Mouse (Mus musculus) midbrain, embryonic 10.5 days (tissue): ENCODE results near the gene D630003M21Rik. TPM values are rescaled to one million over a fixed set of nuclear protein-coding genes. Genes with fewer than 3 reads are reported as not detected.

Experiments
- DNase-seq: peaks from one replicate; pipeline ENCODE4 v3.0.0-alpha.2; 2017; ENCODE audit warnings: low spot score
- H3K27ac ChIP-seq: fragments of 300-500 bp; sonication (generic); replicated peaks from 2 replicates; pipeline ENCODE4 v1.5.1; 2016; ENCODE audit warnings: mild to moderate bottlenecking
- H3K27me3 ChIP-seq: fragments of 300-500 bp; sonication (generic); 2 replicates; pipeline ENCODE4 v1.6.1; 2016; ENCODE audit warnings: low read depth, mild to moderate bottlenecking; ENCODE audit not compliant: poor library complexity, severe bottlenecking
- H3K36me3 ChIP-seq: fragments of 300-500 bp; sonication (generic); 2 replicates; pipeline ENCODE4 v1.6.1; 2016; ENCODE audit warnings: mild to moderate bottlenecking, moderate library complexity
- H3K4me1 ChIP-seq: fragments of 300-500 bp; sonication (generic); 2 replicates; pipeline ENCODE4 v1.6.1; 2016
- H3K4me3 ChIP-seq: fragments of 300-500 bp; sonication (generic); 2 replicates; pipeline ENCODE4 v1.5.1; 2016; ENCODE audit warnings: mild to moderate bottlenecking, moderate library complexity
- H3K9me3 ChIP-seq: fragments of 300-500 bp; sonication (generic); replicated peaks from 2 replicates; pipeline ENCODE4 v1.6.1; 2016; ENCODE audit warnings: mild to moderate bottlenecking
- WGBS: fragments of 180-500 bp; shearing (Covaris S2); methylation state at CpG from one replicate; pipeline ENCODE4 v1.1.7; 2016; 5-methylcytosine and 5-hydroxymethylcytosine counted together
- polyA plus RNA-seq: library from polyadenylated mRNA; unstranded; fragments of >200 nt; fragmentation: Nextera tagmentation; extraction: Ambion mirVana; gene quantifications from 2 replicates; pipeline ENCODE4 v1.2.1, GENCODE M21; 2016

The D630003M21Rik gene
- 2.3 and 3.1 TPM in 2 replicates for polyA plus RNA-seq

DNA sequence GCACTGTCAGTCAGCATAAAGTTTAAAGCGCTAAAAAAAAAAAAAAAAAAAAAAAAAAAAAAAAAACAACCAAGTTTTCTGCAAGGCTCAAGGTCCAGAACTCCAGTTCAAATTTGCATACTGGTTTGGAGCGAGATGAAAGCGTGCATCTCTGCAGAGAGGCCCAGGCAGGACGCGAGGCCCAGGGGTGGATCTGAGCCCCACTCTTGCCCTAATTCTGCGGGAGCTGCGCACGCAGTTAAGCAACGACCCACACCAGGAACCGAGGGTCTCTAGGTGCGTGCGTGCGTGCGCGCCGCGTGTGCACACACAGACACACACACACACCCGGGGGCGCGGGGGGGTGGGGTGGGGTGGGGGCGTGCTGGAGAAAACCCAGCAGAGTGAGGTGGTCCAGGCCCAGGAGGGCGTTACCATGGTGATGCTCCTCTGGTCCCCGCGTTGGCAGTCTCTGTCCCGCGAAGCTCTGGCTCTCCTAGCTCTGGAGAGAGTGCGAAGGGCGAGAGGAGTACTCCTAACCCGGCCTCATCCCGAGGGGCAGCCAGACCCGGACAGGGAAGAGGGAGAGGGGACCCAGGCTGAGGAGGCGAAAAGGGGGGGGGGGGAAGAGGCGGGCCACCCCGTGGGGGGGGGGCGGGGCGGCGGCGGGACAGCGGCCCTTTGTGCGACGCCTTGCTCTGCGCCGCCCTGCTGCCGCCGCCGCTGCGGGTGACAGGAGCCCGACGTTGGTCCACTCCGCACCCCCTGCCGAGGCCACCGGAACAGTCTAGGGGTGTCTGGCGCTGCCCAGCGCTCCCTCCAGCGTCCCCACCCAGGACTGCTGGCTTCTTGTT, at the start of gene D630003M21Rik:
Gene D630003M21Rik (minus strand): TSS at position 553 of the 833 bp plus-strand sequence.
- Histone ChIP-seq H3K27me3 (peaks cover 27% of the 10 kb centered on the region), H3K4me1 (peaks cover 47% of the 10 kb centered on the region), H3K4me3 (peak within 1 kb of the TSS; percentile 60), H3K27ac (peak within 1 kb of the TSS; percentile 83), H3K9me3 (no peaks in the 10 kb centered on the region), H3K36me3 (no peaks in the 10 kb centered on the region)
- under 1% methylated on average over 46 of the region's 55 CpGs for WGBS
- peak; percentile 75 for DNase-seq

DNA sequence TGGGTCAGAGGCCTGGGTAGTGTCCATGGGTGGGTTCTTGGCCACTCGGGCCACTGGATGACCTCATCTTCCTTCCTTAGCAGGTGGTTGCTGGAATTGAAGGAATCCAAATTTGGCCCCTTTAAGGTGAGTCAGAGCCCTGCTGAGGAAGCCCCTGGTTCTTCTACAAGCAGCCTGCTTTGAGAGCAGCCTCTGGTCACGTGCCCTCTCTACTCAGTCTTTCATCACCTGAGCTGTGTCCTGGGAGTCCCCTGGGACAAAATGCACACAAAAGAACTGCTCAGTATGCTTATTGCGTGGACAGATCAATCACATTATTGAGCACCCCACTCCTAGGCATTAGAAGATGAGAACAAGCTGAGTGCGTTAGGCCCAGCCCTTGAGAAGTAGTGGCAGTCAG, 47.9 kb upstream of the D630003M21Rik start:
- Histone ChIP-seq H3K27ac (no peak overlapping the region), H3K9me3 (no peaks in the 10 kb centered on the region), H3K4me3 (no peak overlapping the region), H3K4me1 (peaks cover 45% of the 10 kb centered on the region), H3K27me3 (no peaks in the 10 kb centered on the region; the same call in 1 of the 2 replicates), H3K36me3 (no peaks in the 10 kb centered on the region)
- DNase-seq, result no peak
- 88% methylated on average over 4 of the region's 4 CpGs for WGBS

DNA sequence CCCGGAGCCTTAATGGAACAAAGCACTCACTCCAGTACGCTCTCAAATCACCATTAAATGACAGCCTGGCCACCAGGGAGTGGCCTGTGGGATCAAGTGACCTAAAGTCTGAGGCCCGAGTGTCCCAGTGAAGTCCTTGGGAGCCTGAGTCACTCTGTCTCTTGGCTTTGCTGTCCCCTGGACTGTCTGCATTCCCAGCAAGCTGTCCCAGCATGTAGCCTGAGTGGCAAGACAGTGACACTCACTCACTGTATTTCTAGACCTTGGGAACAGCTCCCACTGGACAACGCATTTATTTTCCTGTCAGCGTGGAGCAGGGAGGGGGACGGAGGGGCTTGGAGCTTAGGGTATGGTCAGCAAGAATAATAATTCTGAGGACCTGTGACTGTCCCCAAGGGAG, 47.4 kb upstream of the D630003M21Rik start:
- 80% methylated on average over 6 of the region's 6 CpGs for WGBS
- Histone ChIP-seq H3K9me3 (no peaks in the 10 kb centered on the region), H3K4me1 (peaks cover 41% of the 10 kb centered on the region), H3K27me3 (no peaks in the 10 kb centered on the region), H3K27ac (no peak overlapping the region), H3K4me3 (no peak overlapping the region), H3K36me3 (no peaks in the 10 kb centered on the region)
- DNase-seq, result no peak

DNA sequence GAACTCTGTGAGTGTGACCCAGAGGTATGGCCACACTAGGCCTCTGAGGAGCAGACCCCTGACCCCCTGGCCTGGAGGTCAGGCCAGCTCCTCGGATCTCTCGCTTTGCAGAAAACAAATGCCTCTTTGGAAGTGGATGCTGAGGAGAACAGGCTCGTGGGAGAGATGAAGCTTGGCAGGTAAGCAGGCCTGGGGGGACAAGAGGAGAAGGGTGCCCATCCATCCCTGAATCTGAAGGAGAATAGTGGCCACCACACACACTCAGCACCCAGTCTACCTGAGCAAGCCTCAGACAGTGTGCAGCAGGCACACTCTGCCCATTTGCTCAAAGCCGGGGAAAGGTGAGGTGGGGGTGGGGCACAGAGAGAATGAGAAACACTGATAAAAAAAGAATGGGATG, 46.8 kb upstream of the D630003M21Rik start:
- no peak overlapping the region for H3K27ac ChIP-seq
- H3K9me3 ChIP-seq, result no peaks in the 10 kb centered on the region
- H3K36me3 ChIP-seq, result no peaks in the 10 kb centered on the region
- H3K27me3 ChIP-seq, result no peaks in the 10 kb centered on the region
- H3K4me3 ChIP-seq, result no peak overlapping the region
- DNase-seq, result no peak
- H3K4me1 ChIP-seq, result peaks cover 40% of the 10 kb centered on the region
- 64% methylated on average over 4 of the region's 4 CpGs for WGBS

DNA sequence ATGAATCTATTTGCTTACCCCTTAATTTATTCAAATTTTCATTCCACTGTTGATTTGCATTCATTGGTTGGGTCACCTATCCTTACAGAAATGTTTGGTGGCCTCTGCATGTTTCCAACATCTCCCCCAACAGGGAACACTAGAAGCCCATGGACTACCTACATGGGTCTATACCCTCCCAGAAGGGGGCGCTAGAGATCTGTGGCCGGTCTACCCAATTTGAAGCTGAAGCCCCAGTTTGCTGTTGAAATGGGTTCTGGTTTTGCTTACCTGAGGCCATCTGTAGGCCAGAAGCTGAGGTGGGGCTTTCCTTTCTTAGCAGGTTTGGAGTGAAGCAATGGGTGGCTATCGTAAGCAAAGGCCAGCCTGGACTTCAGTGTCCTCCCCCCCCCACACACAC, 46.3 kb upstream of the D630003M21Rik start:
- H3K36me3 ChIP-seq, result no peaks in the 10 kb centered on the region

DNA sequence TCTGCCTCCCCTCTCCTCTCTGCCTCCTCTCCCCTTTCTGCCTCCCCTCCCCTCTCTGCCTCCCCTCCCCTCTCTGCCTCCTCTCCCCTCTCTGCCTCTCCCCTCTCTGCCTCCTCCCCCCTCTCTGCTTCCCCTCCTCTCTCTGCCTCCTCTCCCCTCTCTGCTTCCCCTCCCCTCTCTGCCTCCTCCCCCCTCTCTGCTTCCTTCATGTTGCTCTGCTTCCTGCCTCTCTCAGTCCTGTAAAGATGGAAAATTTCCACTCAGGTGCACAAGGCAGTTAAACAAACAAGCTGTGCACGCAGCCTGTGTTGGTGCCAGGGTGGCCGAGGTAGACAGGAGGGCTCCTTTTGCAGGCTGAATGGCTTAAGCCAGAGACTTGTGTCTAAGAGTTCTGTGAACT, 44.6 kb upstream of the D630003M21Rik start:
- 23% methylated on average over 2 of the region's 2 CpGs for WGBS
- Histone ChIP-seq H3K4me3 (no peak overlapping the region), H3K9me3 (no peaks in the 10 kb centered on the region), H3K27me3 (no peaks in the 10 kb centered on the region), H3K36me3 (no peaks in the 10 kb centered on the region), H3K4me1 (peaks cover 40% of the 10 kb centered on the region), H3K27ac (peak overlapping the region; percentile 53; the same call in 1 of the 2 replicates)
- no peak for DNase-seq

More for the DNA sequence above, 46.3 kb upstream of the D630003M21Rik start:
- H3K9me3 ChIP-seq, result no peaks in the 10 kb centered on the region
- H3K4me3 ChIP-seq, result no peak overlapping the region
- 95% methylated on average over 3 of the region's 3 CpGs for WGBS
- no peak for DNase-seq
- H3K27me3 ChIP-seq, result no peaks in the 10 kb centered on the region
- H3K4me1 ChIP-seq, result peaks cover 40% of the 10 kb centered on the region
- no peak overlapping the region for H3K27ac ChIP-seq

DNA sequence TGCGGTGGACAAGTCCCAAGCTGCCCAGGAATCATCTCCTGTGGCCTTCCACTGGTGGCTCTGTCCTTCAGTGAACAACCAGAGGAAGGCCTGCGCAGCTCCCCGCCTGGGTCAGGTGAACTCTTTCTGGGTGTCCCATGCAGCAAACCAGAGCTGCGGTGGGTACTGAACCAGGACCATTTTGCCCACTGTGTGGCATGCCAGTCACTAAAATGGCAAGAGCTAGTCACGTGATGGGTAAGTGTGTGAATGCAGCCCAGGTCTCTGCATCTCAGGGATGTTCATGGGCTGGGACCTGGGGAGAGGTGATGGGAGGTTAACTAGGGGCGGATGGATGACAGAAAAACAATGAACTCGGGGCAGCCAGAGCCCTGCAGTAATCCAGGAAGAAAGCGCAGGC, 41.0 kb upstream of the D630003M21Rik start:
- Histone ChIP-seq H3K36me3 (no peaks in the 10 kb centered on the region), H3K27me3 (no peaks in the 10 kb centered on the region), H3K4me1 (peaks cover 20% of the 10 kb centered on the region), H3K27ac (no peak overlapping the region), H3K4me3 (no peak overlapping the region), H3K9me3 (no peaks in the 10 kb centered on the region)
- WGBS, result 80% methylated on average over 8 of the region's 8 CpGs
- DNase-seq, result no peak

DNA sequence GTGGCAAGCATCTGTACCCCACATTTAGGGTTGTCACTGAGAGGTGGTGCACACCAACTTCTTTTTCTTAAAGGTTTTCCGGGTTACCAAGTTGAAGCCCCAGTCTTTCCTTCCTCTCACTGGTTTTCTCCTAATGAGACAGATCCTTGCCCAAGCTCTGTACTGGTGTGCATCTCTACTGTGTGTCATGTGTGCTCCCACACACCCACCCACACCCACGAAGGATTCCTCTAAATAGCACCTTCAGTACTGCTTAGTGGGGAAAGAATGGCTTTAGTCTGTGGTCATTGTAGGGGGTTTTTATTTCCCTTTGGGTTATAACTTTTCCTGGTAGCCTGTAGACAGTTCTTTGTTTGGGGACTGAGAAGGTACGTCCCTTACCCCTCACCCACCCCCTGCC, 35.9 kb upstream of the D630003M21Rik start:
- no peak for DNase-seq
- H3K4me1 ChIP-seq, result 0 out of 2 replicates have a peak, but pooled peaks cover 3% of the 10 kb centered on the region
- H3K36me3 ChIP-seq, result no peaks in the 10 kb centered on the region
- no peak overlapping the region for H3K27ac ChIP-seq
- no peaks in the 10 kb centered on the region for H3K9me3 ChIP-seq
- no peaks in the 10 kb centered on the region; the same call in 1 of the 2 replicates for H3K27me3 ChIP-seq
- WGBS, result 78% methylated on average over 3 of the region's 3 CpGs
- H3K4me3 ChIP-seq, result no peak overlapping the region

DNA sequence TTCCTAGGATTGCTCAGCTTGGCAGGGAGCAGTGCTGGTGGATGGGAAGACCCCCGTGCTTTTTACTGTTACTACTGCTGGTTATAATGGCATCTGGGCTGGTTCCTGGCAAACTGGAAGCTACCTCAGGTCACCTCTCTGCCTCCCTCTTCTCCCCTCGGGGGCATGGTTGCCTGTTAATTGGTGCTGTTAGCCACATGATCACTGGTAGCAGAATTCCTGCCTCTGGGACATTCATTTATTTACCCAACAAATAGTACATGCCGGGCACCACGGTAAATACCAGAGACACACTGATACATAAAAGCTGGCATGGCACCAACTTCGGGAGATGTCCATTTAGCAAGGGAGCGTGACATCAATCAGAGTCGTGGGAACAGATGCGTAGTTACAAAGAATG, 30.5 kb upstream of the D630003M21Rik start:
- 80% methylated on average over 8 of the region's 8 CpGs for WGBS
- no peak for DNase-seq
- Histone ChIP-seq H3K9me3 (no peaks in the 10 kb centered on the region), H3K4me1 (peaks cover 36% of the 10 kb centered on the region), H3K27ac (no peak overlapping the region), H3K36me3 (no peaks in the 10 kb centered on the region), H3K4me3 (no peak overlapping the region), H3K27me3 (peaks cover 13% of the 10 kb centered on the region)

DNA sequence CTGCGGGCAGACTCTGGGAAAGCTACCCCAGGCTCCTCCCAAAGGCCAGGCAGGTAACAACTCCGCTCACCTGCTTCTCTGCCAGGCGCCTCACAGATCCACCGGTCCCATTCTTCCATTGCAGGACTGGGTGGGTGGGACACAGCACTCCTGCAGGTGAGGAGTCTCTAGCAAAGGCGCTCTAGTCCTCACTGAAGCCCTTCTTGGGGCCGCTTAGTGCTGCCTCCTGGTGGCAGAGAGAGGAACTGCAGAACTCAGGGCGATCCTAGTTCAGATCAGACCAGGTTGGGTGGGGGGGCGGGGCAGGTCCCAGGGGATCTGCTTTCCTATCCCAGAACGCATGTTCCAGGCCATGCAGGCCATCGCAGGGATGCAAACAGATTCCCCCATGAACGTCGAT, 29.8 kb upstream of the D630003M21Rik start:
- 11% methylated on average over 12 of the region's 12 CpGs for WGBS
- DNase-seq, result peak; percentile 78
- Histone ChIP-seq H3K27ac (no peak overlapping the region), H3K4me1 (peaks cover 36% of the 10 kb centered on the region), H3K36me3 (no peaks in the 10 kb centered on the region), H3K27me3 (peaks cover 13% of the 10 kb centered on the region), H3K9me3 (no peaks in the 10 kb centered on the region), H3K4me3 (no peak overlapping the region)

DNA sequence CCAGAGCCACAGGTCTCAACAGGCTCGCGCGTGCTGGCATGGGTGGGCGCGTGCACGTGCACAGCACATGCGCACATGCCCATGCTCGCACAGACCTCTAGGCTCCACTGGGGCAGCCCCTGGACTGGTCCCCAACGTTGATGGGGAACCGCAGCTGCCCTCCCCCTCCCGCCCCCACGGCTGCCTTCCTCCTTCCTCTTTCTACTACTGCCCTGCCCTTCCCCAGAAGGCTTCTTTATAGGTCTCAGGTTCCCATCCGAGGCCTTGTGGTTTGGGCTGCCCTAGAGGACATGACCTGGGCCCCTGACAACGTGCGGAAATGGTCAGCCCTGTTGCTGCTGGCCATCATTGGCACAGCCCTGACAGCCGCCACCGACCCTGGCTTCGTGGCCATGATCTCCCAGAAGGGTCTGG, 29.0 kb upstream of the D630003M21Rik start, which contains the start of gene Bpi:
Gene Bpi (plus strand): TSS at position 90 of the 414 bp plus-strand sequence.
- 75% methylated on average over 18 of the region's 18 CpGs for WGBS
- H3K4me1 ChIP-seq, result peaks cover 34% of the 10 kb centered on the region
- no peak for DNase-seq
- H3K9me3 ChIP-seq, result no peaks in the 10 kb centered on the region
- peak within 1 kb of the TSS; percentile 24 for H3K27ac ChIP-seq
- H3K4me3 ChIP-seq, result no peak within 1 kb of the TSS; the same call in 1 of the 2 replicates
- H3K36me3 ChIP-seq, result no peaks in the 10 kb centered on the region
- peaks cover 13% of the 10 kb centered on the region for H3K27me3 ChIP-seq

DNA sequence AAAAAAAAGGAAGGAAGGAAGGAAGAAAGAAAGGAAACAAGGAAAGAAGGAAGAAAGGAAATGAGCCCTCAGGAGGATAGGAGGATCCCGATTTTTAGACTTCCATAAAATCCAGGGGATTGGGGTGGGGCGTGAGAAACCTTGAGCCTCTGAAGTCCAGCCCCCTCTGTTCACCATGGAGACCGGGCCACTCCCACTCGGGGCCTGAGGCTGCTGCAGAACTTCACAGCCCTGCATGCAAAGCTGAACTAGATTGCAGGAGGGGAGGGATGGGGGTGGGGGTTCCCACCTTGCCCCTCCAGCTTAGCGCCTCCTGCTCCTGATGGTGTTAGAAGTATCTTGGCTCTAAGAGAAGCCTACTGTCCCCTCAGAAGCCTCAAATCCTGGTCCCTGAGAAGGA, 27.9 kb upstream of the D630003M21Rik start:
- Histone ChIP-seq H3K9me3 (no peaks in the 10 kb centered on the region), H3K27ac (peak overlapping the region; percentile 24; the same call in 1 of the 2 replicates), H3K27me3 (peaks cover 13% of the 10 kb centered on the region), H3K4me1 (peaks cover 40% of the 10 kb centered on the region), H3K4me3 (no peak overlapping the region; the same call in 1 of the 2 replicates), H3K36me3 (no peaks in the 10 kb centered on the region)
- WGBS, result 30% methylated on average over 5 of the region's 5 CpGs
- DNase-seq, result peak; percentile 50

DNA sequence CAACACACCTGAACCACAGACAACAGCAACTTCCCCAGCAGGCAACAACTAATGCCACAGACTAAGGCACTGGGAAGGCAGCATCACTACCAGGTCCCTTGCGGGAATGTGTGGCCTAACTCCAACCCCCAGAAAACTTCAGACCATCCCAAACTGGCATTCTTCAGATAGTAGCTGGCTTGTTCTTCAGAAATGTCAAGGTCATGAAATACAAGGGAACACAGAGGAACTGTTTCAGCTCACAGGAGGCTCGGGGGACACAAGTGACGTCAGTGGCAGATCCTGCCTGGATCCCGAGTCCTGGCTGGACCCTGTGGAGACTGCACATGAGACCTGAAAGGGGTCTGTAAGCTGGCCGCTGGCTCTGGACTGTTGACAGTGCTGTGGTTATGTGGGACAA, 24.8 kb upstream of the D630003M21Rik start:
- Histone ChIP-seq H3K4me1 (peaks cover 41% of the 10 kb centered on the region), H3K4me3 (no peak overlapping the region), H3K27me3 (peaks cover 13% of the 10 kb centered on the region), H3K9me3 (no peaks in the 10 kb centered on the region), H3K36me3 (no peaks in the 10 kb centered on the region), H3K27ac (no peak overlapping the region)
- DNase-seq, result no peak
- WGBS, result 82% methylated on average over 5 of the region's 5 CpGs
